Mouse (Mus musculus) liver, postnatal 0 days (tissue): Measurements from ENCODE around the gene Ror1.

Source experiments
- CTCF ChIP-seq: sonication (generic); IDR thresholded peaks from 2 replicates; pipeline ENCODE4 v1.5.1; 2016; ENCODE audit warnings: antibody characterized with exemption, low read depth
- EP300 ChIP-seq: IDR thresholded peaks from 2 replicates; pipeline ENCODE4 v1.6.1; 2016; ENCODE audit warnings: antibody characterized with exemption, low read depth, mild to moderate bottlenecking

- TF ChIP-seq EP300 (no peak), CTCF (no peak)
These were observed 29.9 kb upstream of the Ror1 start for GRCm38 (mm10) chr4:100065686-100066085.
